Mouse (Mus musculus) kidney, adult 2 months (tissue): ENCODE measurements around the gene Armc6.

ENCODE experiments used
- CTCF ChIP-seq: fragments of 200-500 bp; conservative IDR thresholded peaks from 2 replicates; pipeline ENCODE4 v1.5.1; 2011; ENCODE audit warnings: low read depth, mild to moderate bottlenecking, control low read depth, low read length, moderate library complexity, mixed read lengths; ENCODE audit not compliant: insufficient read depth, insufficient read length
- POLR2A ChIP-seq: fragments of 200-500 bp; IDR thresholded peaks from one replicate; pipeline ENCODE4 v1.6.1; 2011; ENCODE audit warnings: low read depth, low read length, control low read depth

DNA sequence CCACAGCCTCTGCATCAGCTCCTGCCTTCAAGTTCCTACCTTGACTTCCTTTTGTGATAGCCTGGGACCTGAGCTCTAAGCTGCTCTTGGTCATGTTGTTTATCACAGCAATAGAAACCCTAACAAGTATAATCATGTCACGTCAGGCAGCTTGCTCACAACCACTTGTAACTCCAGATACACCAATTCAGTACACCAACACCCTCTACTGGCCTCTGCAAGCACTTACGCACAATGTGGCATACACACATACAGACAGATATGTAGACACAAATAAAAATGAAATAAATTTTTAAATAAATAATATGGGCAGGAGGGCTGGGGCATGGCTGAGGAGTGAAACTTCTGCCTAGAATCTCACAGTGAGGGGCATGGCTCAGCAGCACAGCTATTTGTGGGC is 38.5 kb downstream of the Armc6 start:
- TF ChIP-seq POLR2A (no peak), CTCF (peak; percentile 25; the same call in 1 of the 2 replicates)
